In genomic region chr2:51348774-51349173, GRCm38 (mm10) we compare ENCODE assay signal across 24 mouse cellular contexts.
DNase-seq lines count a peak whose midpoint lies in the region; ATAC-seq and TF ChIP-seq lines count a peak whose summit lies in the region.
"Had no signal": no experiment of that assay in that cellular context is flagged by ENCODE, and none has a peak within 500 bp of the region (broad histone marks: within the 10 kb centered on the region; RNA-seq: fewer than 3 reads in every experiment).

No protein-coding gene starts in this region.

- no peak overlapping the region for H3K27ac ChIP-seq in CH12.LX (ENCODE audit: insufficient read depth, low read depth)
- no peak overlapping the region for H3K27ac ChIP-seq in intestine, embryonic 16.5 days (ENCODE audit: low read length)
- H3K27ac ChIP-seq in hindbrain, embryonic 10.5 days = no peak overlapping the region
- H3K27ac ChIP-seq: forebrain, embryonic 10.5 days; forebrain, embryonic 12.5 days had no signal

- no peaks in the 10 kb centered on the region for H3K79me2 ChIP-seq in CH12.LX (replicated peaks; ENCODE audit: control insufficient read depth, extremely low read depth, insufficient read depth, poor library complexity, severe bottlenecking)

- in situ Hi-C loops in CH12.LX (cut with MboI; ENCODE audit: low pct_ligation_motif_present, low pct_unique_long_range_greater_than_20kb, low sequenced_read_pairs) = no loop called here

- TF ChIP-seq POLR2A in CH12.LX (IDR thresholded peaks at IDR 0.05; ENCODE audit: low read depth, low read length) = no peak

- no peaks in the 10 kb centered on the region for H3K36me3 ChIP-seq in CH12.LX (replicated peaks in 1 of 2; ENCODE audit: control insufficient read depth in 1 of 2, insufficient read depth in 1 of 2, low read length in 1 of 2)
- no peaks in the 10 kb centered on the region for H3K36me3 ChIP-seq in intestine, embryonic 16.5 days (ENCODE audit: control insufficient read depth, insufficient read depth, low read length)
- H3K36me3 ChIP-seq in hindbrain, embryonic 10.5 days = no peaks in the 10 kb centered on the region
- H3K36me3 ChIP-seq: embryonic facial prominence, embryonic 13.5 days; embryonic facial prominence, embryonic 15.5 days; forebrain, embryonic 10.5 days; forebrain, embryonic 12.5 days had no signal

- H3K9me3 ChIP-seq in CH12.LX (replicated peaks; ENCODE audit: low read length) = no peaks in the 10 kb centered on the region
- no peaks in the 10 kb centered on the region for H3K9me3 ChIP-seq in intestine, embryonic 16.5 days (ENCODE audit: control insufficient read depth, low read length)
- no peaks in the 10 kb centered on the region for H3K9me3 ChIP-seq in hindbrain, embryonic 10.5 days
- H3K9me3 ChIP-seq: embryonic facial prominence, embryonic 13.5 days; embryonic facial prominence, embryonic 15.5 days; forebrain, embryonic 10.5 days; forebrain, embryonic 12.5 days had no signal

- no peaks in the 10 kb centered on the region for H3K4me1 ChIP-seq in CH12.LX (ENCODE audit: control insufficient read depth in 1 of 2, insufficient read depth in 2 of 2)
- no peaks in the 10 kb centered on the region for H3K4me1 ChIP-seq in intestine, embryonic 16.5 days (ENCODE audit: control insufficient read depth, insufficient read depth, low read length)
- no peaks in the 10 kb centered on the region for H3K4me1 ChIP-seq in hindbrain, embryonic 10.5 days (replicated peaks)
- H3K4me1 ChIP-seq: forebrain, embryonic 10.5 days; forebrain, embryonic 12.5 days had no signal

- H3K4me3 ChIP-seq in CH12.LX (replicated peaks in 1 of 3; ENCODE audit: low read depth in 2 of 3, low read length in 2 of 3, poor library complexity in 1 of 3) = no peak overlapping the region
- no peak overlapping the region for H3K4me3 ChIP-seq in intestine, embryonic 16.5 days (ENCODE audit: low read length)
- H3K4me3 ChIP-seq in hindbrain, embryonic 10.5 days = no peak overlapping the region
- H3K4me3 ChIP-seq: embryonic facial prominence, embryonic 13.5 days; embryonic facial prominence, embryonic 15.5 days; erythroblast, embryonic 14.5 days; forebrain, embryonic 10.5 days; forebrain, embryonic 12.5 days had no signal

- no peak for TF ChIP-seq EP300 in CH12.LX (IDR thresholded peaks at IDR 0.05; ENCODE audit: low read length)

- no peaks in the 10 kb centered on the region for H3K27me3 ChIP-seq in CH12.LX (replicated peaks)
- H3K27me3 ChIP-seq in intestine, embryonic 16.5 days (replicated peaks; ENCODE audit: control insufficient read depth, insufficient read depth, low read length) = no peaks in the 10 kb centered on the region
- H3K27me3 ChIP-seq in hindbrain, embryonic 10.5 days (ENCODE audit: insufficient read depth, poor library complexity, severe bottlenecking) = no peaks in the 10 kb centered on the region
- H3K27me3 ChIP-seq: embryonic facial prominence, embryonic 13.5 days; embryonic facial prominence, embryonic 15.5 days; forebrain, embryonic 12.5 days had no signal

- TF ChIP-seq CTCF in CH12.LX (conservative IDR thresholded peaks at IDR 0.05 in 1 of 2, IDR thresholded peaks at IDR 0.05 in 1 of 2; ENCODE audit: low read depth in 2 of 2, low read length in 2 of 2) = no peak

- H3K9ac ChIP-seq in CH12.LX (ENCODE audit: insufficient read depth, low read depth) = no peak overlapping the region
- H3K9ac ChIP-seq in intestine, embryonic 16.5 days (ENCODE audit: low read depth, low read length) = no peak overlapping the region
- H3K9ac ChIP-seq: embryonic facial prominence, embryonic 13.5 days; embryonic facial prominence, embryonic 15.5 days; forebrain, embryonic 12.5 days had no signal

- DNase-seq in CH12.LX (ENCODE audit: extremely low read depth) = peak; percentile 1
- no peak for DNase-seq in hindbrain, embryonic 10.5 days (ENCODE audit: low spot score)
- DNase-seq in adrenal gland, adult 18-20 months (ENCODE audit: low spot score in 2 of 2) = no peak
- DNase-seq: adrenal gland, adult 8-10 months; adrenal gland, postnatal 14 days; adrenal gland, postnatal 36 days; B cell, adult 2 months; cerebellum, adult 11-12 months; cerebellum, adult 2 months; cerebellum, adult 9-10 months; cerebellum, postnatal 10 days; cerebellum, postnatal 25 days; embryo, embryonic 11 days had no signal

- no peak for TF ChIP-seq RAD21 in CH12.LX (IDR thresholded peaks at IDR 0.05; ENCODE audit: low read depth, low read length)

- peak; percentile 52; the same call in 1 of the 2 replicates for ATAC-seq in granulocyte monocyte progenitor cell, adult 5-6 weeks (replicated peaks; ENCODE audit: poor library complexity, severe bottlenecking)
- peak; percentile 49 for ATAC-seq in megakaryocyte, adult 5-6 weeks (ENCODE audit: poor library complexity, severe bottlenecking)
- no peak for ATAC-seq in intestine, embryonic 16.5 days
- ATAC-seq: CD4-positive, CD25-positive, alpha-beta regulatory T cell, adult 4 months; forebrain, embryonic 14.5 days; forebrain, embryonic 16.5 days had no signal

- H3K4me2 ChIP-seq in CH12.LX (ENCODE audit: insufficient read depth, low read depth, poor library complexity, severe bottlenecking) = no peak overlapping the region
- H3K4me2 ChIP-seq in intestine, embryonic 16.5 days (ENCODE audit: low read depth, low read length) = no peak overlapping the region
- H3K4me2 ChIP-seq: embryonic facial prominence, embryonic 13.5 days; embryonic facial prominence, embryonic 15.5 days; forebrain, embryonic 12.5 days had no signal

- dilution Hi-C loops in CH12.LX (cut with MboI; ENCODE audit: extremely low pct_ligation_motif_present, extremely low pct_unique_long_range_greater_than_20kb, low sequenced_read_pairs) = no loop called here

- WGBS in intestine, embryonic 16.5 days = 78% methylated on average over 2 of the region's 2 CpGs
- 90% methylated on average over 2 of the region's 2 CpGs for WGBS in hindbrain, embryonic 10.5 days

TF ChIP-seq in CH12.LX, 34 proteins besides CTCF, POLR2A, EP300 and RAD21:
- no peak for TF ChIP-seq IRF4 (IDR thresholded peaks at IDR 0.05; ENCODE audit: low read depth, low read length)
- no peak for TF ChIP-seq CHD2 (IDR thresholded peaks at IDR 0.05; ENCODE audit: low read length)
- TF ChIP-seq POLR2AphosphoS2 (IDR thresholded peaks at IDR 0.05; ENCODE audit: low read depth, low read length) = no peak
- no peak for TF ChIP-seq MAZ (IDR thresholded peaks at IDR 0.05; ENCODE audit: low read depth, low read length)
- no peak for TF ChIP-seq MAFK (IDR thresholded peaks at IDR 0.05; ENCODE audit: insufficient replicate concordance, low read length)
- no peak for TF ChIP-seq UBTF (IDR thresholded peaks at IDR 0.05; ENCODE audit: low read depth, low read length)
